Mouse (Mus musculus): Measurements from ENCODE around the gene Rc3h2. TPM values are rescaled to one million over a fixed set of nuclear protein-coding genes. Genes with fewer than 3 reads are reported as not detected.

Rc3h2 gene
- polyA plus RNA-seq (2012; rRNA removed) = 0.81 and 1.3 TPM in 2 replicates

DNA sequence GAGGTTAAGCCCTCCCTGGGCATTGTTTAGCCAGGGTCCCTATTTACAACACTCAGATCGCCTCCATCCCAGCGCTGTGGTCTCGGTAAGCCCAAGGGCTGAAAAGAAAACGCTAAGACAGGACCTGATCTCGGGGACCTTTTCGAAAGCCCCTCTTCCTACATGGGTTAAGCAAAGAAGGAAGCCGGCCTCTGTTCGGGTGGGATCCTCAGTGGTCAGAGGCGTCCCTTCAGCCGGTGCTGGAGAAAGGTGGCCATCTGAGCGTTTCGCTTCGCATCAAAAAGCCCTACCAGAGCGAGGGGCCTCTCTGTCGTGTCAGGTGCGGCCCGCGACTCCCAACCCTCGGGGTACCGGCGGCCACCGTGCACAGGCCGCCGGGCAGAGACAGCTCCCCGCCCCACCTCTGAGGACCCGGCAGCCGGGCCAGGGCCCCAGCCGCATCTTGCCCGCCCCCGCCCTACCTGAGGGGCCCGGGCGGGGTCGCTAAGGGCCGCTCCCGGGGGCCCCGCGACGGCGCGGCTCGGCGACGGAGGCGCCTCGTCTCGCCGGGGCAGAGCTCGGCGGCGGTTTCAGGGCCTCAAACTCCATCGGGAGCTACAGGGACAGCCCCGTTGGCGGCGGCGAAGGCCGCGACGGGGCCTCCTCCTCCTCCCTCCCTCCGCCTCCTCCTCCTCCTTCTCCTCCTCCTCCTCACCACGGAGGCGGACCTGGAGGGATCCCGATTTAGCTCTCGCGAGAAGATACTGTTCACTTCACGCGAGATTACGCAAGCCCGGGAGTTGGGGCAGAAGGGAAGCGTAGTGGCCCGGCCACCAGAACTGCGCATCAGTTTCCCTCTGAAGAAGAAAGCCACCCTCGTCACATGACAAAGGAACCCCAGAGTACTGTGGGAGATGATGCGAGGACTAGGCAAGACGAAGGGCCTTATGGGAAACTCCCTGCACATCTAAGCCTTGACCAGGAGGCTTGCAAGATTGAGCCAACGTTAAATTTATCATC lies at the start of gene Rc3h2:
Rc3h2 (minus strand) TSS at position 598 of the 999 bp plus-strand sequence.

DNA sequence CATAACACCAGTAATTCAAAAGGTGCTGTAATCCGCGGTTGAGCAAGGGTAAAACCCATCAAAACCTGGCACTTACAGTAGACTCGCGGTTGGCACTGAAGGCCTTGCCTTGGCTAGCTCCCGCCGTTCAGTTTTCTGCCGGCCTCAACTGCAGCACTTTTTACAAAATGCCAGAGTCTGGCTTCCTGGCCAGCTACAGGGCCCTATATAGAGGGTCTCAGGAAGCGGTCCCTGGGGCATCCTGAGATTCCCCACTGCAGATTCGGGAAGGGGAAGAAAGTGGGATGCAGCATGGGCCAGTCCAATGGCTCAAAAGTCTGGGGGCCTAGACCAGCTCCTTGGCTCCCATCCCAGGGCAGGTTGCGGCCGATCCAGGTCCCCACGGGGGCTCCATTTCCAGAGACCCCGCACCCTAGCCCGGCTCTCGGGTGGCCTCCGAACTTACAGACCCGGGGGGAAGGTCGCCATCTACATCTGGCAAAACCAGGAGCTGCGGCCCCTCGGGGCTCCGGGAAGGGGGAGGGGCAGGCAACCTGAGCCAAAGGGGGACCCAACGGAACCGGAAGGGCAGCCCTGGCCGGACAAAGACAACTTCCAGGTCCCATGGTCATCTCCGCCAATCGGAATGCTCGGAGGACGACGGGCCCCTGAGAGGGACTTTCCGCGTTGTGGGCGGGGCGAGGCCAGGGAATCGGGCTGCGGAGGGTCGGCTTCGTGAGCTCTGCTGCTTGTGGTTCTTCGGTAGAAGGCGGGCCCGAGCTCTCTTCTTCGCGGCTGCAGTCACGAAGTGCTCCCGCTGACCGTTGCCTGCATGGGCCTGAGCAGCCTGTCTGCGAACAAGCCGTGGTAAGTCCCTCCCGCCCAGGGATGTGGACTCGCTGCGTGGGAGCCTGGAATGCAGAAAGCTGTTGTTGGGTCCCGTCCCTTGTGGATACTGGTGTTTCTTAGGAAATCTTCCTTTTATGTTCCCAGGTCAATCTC lies 20.2 kb upstream of the Rc3h2 start, which contains the start of the genes Zbtb26, Zbtb6 and Rabgap1:
Zbtb26 (minus strand) TSS at position 525 of the 981 bp plus-strand sequence.
Zbtb6 (minus strand) TSS at position 561 of the 981 bp plus-strand sequence.
Rabgap1 (plus strand) TSS at position 669 of the 981 bp plus-strand sequence.

DNA sequence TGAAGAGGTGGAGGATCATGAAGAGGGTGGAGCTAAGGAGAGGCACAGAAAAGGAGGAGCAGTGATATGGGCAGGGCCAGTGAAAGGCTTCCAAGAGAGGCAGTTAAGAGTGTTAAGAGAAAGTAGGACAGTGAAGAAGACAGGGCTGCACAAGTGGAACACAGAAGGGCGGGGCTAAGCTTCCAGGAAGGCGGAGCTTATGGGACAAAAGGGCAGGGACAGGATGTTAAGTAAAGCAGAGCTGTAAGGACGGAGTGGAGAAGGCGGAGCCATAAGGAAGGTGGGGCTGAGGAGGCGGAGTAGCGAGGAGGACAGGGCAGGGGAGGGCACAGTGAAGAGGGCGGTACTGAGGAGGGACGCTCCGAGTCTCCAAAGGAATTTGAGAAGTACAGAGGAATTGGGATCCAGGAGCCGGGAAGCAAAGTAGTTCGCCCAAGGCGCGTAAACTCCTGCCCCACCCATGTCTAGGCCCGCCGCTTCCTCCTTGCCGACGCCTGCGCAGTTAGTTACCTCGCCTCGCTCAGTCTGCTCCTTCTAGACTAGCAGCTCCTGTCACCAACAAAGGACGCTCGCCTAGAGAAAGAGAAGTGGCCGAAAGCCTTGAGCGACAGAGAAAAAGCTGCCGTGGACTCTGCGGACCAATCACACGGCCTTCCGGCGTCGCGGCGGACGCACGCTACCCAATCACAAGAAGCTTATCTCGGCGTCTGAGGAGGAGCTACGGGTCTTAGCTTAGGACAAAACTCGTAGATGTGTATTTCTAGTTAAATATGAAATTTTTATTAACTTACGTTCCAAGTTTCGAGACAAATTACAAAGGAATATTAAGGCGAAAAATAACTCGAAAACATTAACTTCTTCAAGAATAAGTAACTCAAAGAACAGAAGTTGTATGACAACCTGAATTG lies 63.8 kb downstream of the Rc3h2 start, which contains the start of gene Pdcl:
Pdcl (minus strand) TSS at position 700 of the 908 bp plus-strand sequence.

DNA sequence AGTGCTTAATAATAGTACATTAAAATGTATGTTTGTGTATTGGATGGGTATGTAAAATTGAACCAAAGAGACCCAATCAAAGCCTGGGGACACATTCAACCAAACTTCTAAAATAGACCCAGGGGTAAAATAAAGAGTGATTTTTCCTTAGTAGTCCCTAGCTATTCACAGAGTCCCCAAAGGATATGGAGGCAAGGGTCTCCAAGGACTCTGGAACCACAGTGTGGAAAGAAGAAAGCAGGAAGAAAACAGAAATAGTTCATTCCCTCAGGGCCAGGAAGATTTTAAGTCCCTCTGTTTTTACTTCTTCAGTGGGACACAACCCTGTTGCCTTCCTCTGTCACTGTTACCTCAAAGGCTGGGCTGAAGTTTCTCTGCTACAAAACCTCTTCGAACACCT lies 96.5 kb downstream of the Rc3h2 start, which contains the start of gene Olfr368:
Olfr368 (plus strand) TSS at position 301 of the 400 bp plus-strand sequence.

Other genes with a start within 250 kb of the Rc3h2 start
- gene Olfr365, start 234.7 kb downstream of the Rc3h2 start, polyA plus RNA-seq (2012; rRNA removed) = not detected in 2 replicates
- gene Olfr366, start 211.3 kb downstream of the Rc3h2 start, polyA plus RNA-seq (2012; rRNA removed) = not detected in 2 replicates
- not detected in 2 replicates for gene Olfr368, start 96.4 kb downstream of the Rc3h2 start, polyA plus RNA-seq (2012; rRNA removed)
- gene Pdcl, start 63.6 kb downstream of the Rc3h2 start, polyA plus RNA-seq (2012; rRNA removed) = 0.95 and 1.9 TPM in 2 replicates
- 0.11 and 0.15 TPM in 2 replicates for gene Zbtb26, start 20.2 kb upstream of the Rc3h2 start, polyA plus RNA-seq (2012; rRNA removed)
- 0.14 and 0.28 TPM in 2 replicates for gene Zbtb6, start 20.3 kb upstream of the Rc3h2 start, polyA plus RNA-seq (2012; rRNA removed)
- 1.2 and 1.8 TPM in 2 replicates for gene Rabgap1, start 20.4 kb upstream of the Rc3h2 start, polyA plus RNA-seq (2012; rRNA removed)
- gene Gpr21, start 93.4 kb upstream of the Rc3h2 start, polyA plus RNA-seq (2012; rRNA removed) = 0.06 and 0.10 TPM in 2 replicates

Data from stomach, adult 2 months (tissue).